Mouse (Mus musculus) CH12.LX (cell line): ENCODE data around the gene Rptor. TPM values are rescaled to one million over a fixed set of nuclear protein-coding genes. Genes with fewer than 3 reads are reported as not detected.

ENCODE experiments used
- DNase-seq: peaks from one replicate; pipeline ENCODE4 v3.0.0-alpha.2; 2013; ENCODE audit errors: extremely low read depth
- H3K27ac ChIP-seq: 2 replicates; pipeline ENCODE4 v1.5.1; 2012; ENCODE audit warnings: low read depth, mild to moderate bottlenecking, control low read depth, moderate library complexity; ENCODE audit not compliant: insufficient read depth
- H3K27me3 ChIP-seq: replicated peaks from 2 replicates; pipeline ENCODE3; 2012; ENCODE audit warnings: inconsistent platforms
- H3K36me3 ChIP-seq, 2 experiments: replicated peaks in 1 of 2; 2 replicates each; pipeline versions ENCODE3 to v1.6.1; 2012; ENCODE audit warnings: inconsistent platforms in 1 of 2, low read length in 1 of 2, mild to moderate bottlenecking in 1 of 2, mixed read lengths in 1 of 2, moderate library complexity in 1 of 2; ENCODE audit not compliant: control insufficient read depth in 1 of 2, insufficient read depth in 1 of 2
- H3K4me1 ChIP-seq, 2 experiments: 2 replicates each; pipeline ENCODE4 v1.6.1; 2012; ENCODE audit warnings: inconsistent platforms in 1 of 2, moderate library complexity in 1 of 2; ENCODE audit not compliant: insufficient read depth in 2 of 2, control insufficient read depth in 1 of 2
- H3K4me2 ChIP-seq: 2 replicates; pipeline ENCODE4 v1.6.1; 2012; ENCODE audit warnings: low read depth, mild to moderate bottlenecking, control low read depth; ENCODE audit not compliant: poor library complexity, insufficient read depth, severe bottlenecking
- H3K4me3 ChIP-seq, 3 experiments: fragments of 150-350 bp in 1 of 3; sonication (generic) in 1 of 3; replicated peaks in 1 of 3; 2 replicates each; pipeline versions ENCODE3 to v1.5.1; 2011 to 2012; ENCODE audit warnings: low read depth in 2 of 3, low read length in 2 of 3, mild to moderate bottlenecking in 2 of 3, moderate library complexity in 2 of 3, control low read depth in 1 of 3, improper control_type of control experiment in 1 of 3, inconsistent platforms in 1 of 3, mixed read lengths in 1 of 3; ENCODE audit not compliant: poor library complexity in 1 of 3
- H3K79me2 ChIP-seq: replicated peaks from 2 replicates; pipeline ENCODE4 v1.6.1; 2012; ENCODE audit warnings: mild to moderate bottlenecking, moderate library complexity; ENCODE audit not compliant: control insufficient read depth, poor library complexity, insufficient read depth, severe bottlenecking; ENCODE audit errors: extremely low read depth
- H3K9ac ChIP-seq: 2 replicates; pipeline ENCODE4 v1.6.1; 2012; ENCODE audit warnings: low read depth, mild to moderate bottlenecking, control low read depth, moderate library complexity; ENCODE audit not compliant: insufficient read depth
- H3K9me3 ChIP-seq: replicated peaks from 2 replicates; pipeline ENCODE3; 2012; ENCODE audit warnings: low read length, inconsistent platforms, mixed read lengths
- BHLHE40 ChIP-seq: IDR thresholded peaks from 2 replicates; pipeline ENCODE4 v1.6.1; 2011; ENCODE audit warnings: mild to moderate bottlenecking, low read depth, low read length, improper control_type of control experiment
- CHD1 ChIP-seq: IDR thresholded peaks from 2 replicates; pipeline ENCODE4 v1.6.1; 2012; ENCODE audit warnings: low read depth, low read length, improper control_type of control experiment, inconsistent platforms
- E2F4 ChIP-seq: IDR thresholded peaks from 2 replicates; pipeline ENCODE4 v1.6.1; 2011; ENCODE audit warnings: low read depth, low read length, improper control_type of control experiment; ENCODE audit not compliant: insufficient replicate concordance
- ELF1 ChIP-seq: IDR thresholded peaks from 2 replicates; pipeline ENCODE4 v1.6.1; 2014; ENCODE audit warnings: low read depth, mild to moderate bottlenecking, inconsistent platforms, low read length, improper control_type of control experiment
- EP300 ChIP-seq: IDR thresholded peaks from 2 replicates; pipeline ENCODE4 v1.6.1; 2011; ENCODE audit warnings: low read length, improper control_type of control experiment
- ETS1 ChIP-seq: conservative IDR thresholded peaks from 2 replicates; pipeline ENCODE4 v1.6.1; 2012; ENCODE audit warnings: low read depth, mild to moderate bottlenecking, inconsistent platforms, low read length, improper control_type of control experiment, moderate library complexity
- HCFC1 ChIP-seq: IDR thresholded peaks from 2 replicates; pipeline ENCODE4 v1.6.1; 2012; ENCODE audit warnings: low read depth, mild to moderate bottlenecking, inconsistent platforms, low read length, improper control_type of control experiment
- IRF4 ChIP-seq: IDR thresholded peaks from 2 replicates; pipeline ENCODE4 v1.6.1; 2014; ENCODE audit warnings: low read depth, mild to moderate bottlenecking, inconsistent platforms, low read length, improper control_type of control experiment
- JUN ChIP-seq: IDR thresholded peaks from 2 replicates; pipeline ENCODE4 v1.6.1; 2011; ENCODE audit warnings: low read depth, mild to moderate bottlenecking, low read length, improper control_type of control experiment, moderate library complexity; ENCODE audit not compliant: insufficient read depth
- JUND ChIP-seq: conservative IDR thresholded peaks from 2 replicates; pipeline ENCODE4 v1.6.1; 2011; ENCODE audit warnings: low read depth, low read length, improper control_type of control experiment
- MAFK ChIP-seq: IDR thresholded peaks from 2 replicates; pipeline ENCODE4 v1.6.1; 2011; ENCODE audit warnings: low read length, improper control_type of control experiment; ENCODE audit not compliant: insufficient replicate concordance
- MAX ChIP-seq: IDR thresholded peaks from 2 replicates; pipeline ENCODE4 v1.6.1; 2011; ENCODE audit warnings: low read length, improper control_type of control experiment
- MAZ ChIP-seq: IDR thresholded peaks from 2 replicates; pipeline ENCODE4 v1.6.1; 2012; ENCODE audit warnings: low read depth, mild to moderate bottlenecking, inconsistent platforms, low read length, improper control_type of control experiment, moderate library complexity
- MEF2A ChIP-seq: IDR thresholded peaks from 2 replicates; pipeline ENCODE4 v1.6.1; 2014; ENCODE audit warnings: low read depth, mild to moderate bottlenecking, inconsistent platforms, low read length, improper control_type of control experiment, borderline replicate concordance
- MXI1 ChIP-seq: IDR thresholded peaks from 2 replicates; pipeline ENCODE4 v1.6.1; 2011; ENCODE audit warnings: mild to moderate bottlenecking, low read depth, low read length, improper control_type of control experiment
- MYC ChIP-seq: IDR thresholded peaks from 2 replicates; pipeline ENCODE4 v1.6.1; 2011; ENCODE audit warnings: low read depth, mild to moderate bottlenecking, improper control_type of control experiment, low read length
- NELFE ChIP-seq: IDR thresholded peaks from 2 replicates; pipeline ENCODE4 v1.6.1; 2011; ENCODE audit warnings: low read depth, low read length, improper control_type of control experiment
- NRF1 ChIP-seq: IDR thresholded peaks from 2 replicates; pipeline ENCODE4 v1.6.1; 2014; ENCODE audit warnings: low read depth, mild to moderate bottlenecking, inconsistent platforms, low read length, improper control_type of control experiment, moderate library complexity
- POLR2A ChIP-seq: IDR thresholded peaks from 2 replicates; pipeline ENCODE4 v1.6.1; 2011; ENCODE audit warnings: low read depth, mild to moderate bottlenecking, improper control_type of control experiment, low read length
- RAD21 ChIP-seq: IDR thresholded peaks from 2 replicates; pipeline ENCODE4 v1.6.1; 2011; ENCODE audit warnings: low read depth, mild to moderate bottlenecking, low read length, improper control_type of control experiment, moderate library complexity
- RCOR1 ChIP-seq: conservative IDR thresholded peaks from 2 replicates; pipeline ENCODE4 v1.6.1; 2012; ENCODE audit warnings: low read depth, mild to moderate bottlenecking, inconsistent platforms, low read length, improper control_type of control experiment
- SIN3A ChIP-seq: IDR thresholded peaks from 2 replicates; pipeline ENCODE4 v1.6.1; 2012; ENCODE audit warnings: low read length, improper control_type of control experiment, inconsistent platforms
- SMC3 ChIP-seq: IDR thresholded peaks from 2 replicates; pipeline ENCODE4 v1.6.1; 2011; ENCODE audit warnings: low read depth, low read length, improper control_type of control experiment
- TBP ChIP-seq: conservative IDR thresholded peaks from 2 replicates; pipeline ENCODE4 v1.6.1; 2011; ENCODE audit warnings: low read depth, low read length, improper control_type of control experiment
- TCF12 ChIP-seq: IDR thresholded peaks from 2 replicates; pipeline ENCODE4 v1.6.1; 2014; ENCODE audit warnings: low read depth, mild to moderate bottlenecking, inconsistent platforms, low read length, improper control_type of control experiment
- UBTF ChIP-seq: IDR thresholded peaks from 2 replicates; pipeline ENCODE4 v1.6.1; 2012; ENCODE audit warnings: low read depth, mild to moderate bottlenecking, inconsistent platforms, low read length, improper control_type of control experiment, moderate library complexity
- USF1 ChIP-seq: IDR thresholded peaks from 2 replicates; pipeline ENCODE4 v1.6.1; 2014; ENCODE audit warnings: low read depth, mild to moderate bottlenecking, inconsistent platforms, low read length, improper control_type of control experiment
- USF2 ChIP-seq: conservative IDR thresholded peaks from 2 replicates; pipeline ENCODE4 v1.6.1; 2011; ENCODE audit warnings: low read depth, low read length, improper control_type of control experiment
- ZMIZ1 ChIP-seq: IDR thresholded peaks from 2 replicates; pipeline ENCODE4 v1.6.1; 2012; ENCODE audit warnings: low read depth, mild to moderate bottlenecking, inconsistent platforms, low read length, improper control_type of control experiment
- ZNF384 ChIP-seq: IDR thresholded peaks from 2 replicates; pipeline ENCODE4 v1.6.1; 2012; ENCODE audit warnings: low read depth, low read length, improper control_type of control experiment, inconsistent platforms
- dilution Hi-C: fragments of 300-500 bp; cut with MboI; formaldehyde crosslinking; loops from 2 replicates; pipeline ENCODE4 v1.14.3; 2020; ENCODE audit warnings: low sequenced_read_pairs; ENCODE audit not compliant: extremely low pct_unique_long_range_greater_than_20kb, extremely low pct_ligation_motif_present
- in situ Hi-C: fragments of 300-500 bp; cut with MboI; formaldehyde crosslinking; loops from 3 replicates; pipeline ENCODE4 v1.14.3; 2019; ENCODE audit warnings: low sequenced_read_pairs, low pct_ligation_motif_present, low pct_unique_long_range_greater_than_20kb, mixed read lengths
- polyA plus RNA-seq: library from polyadenylated mRNA; unstranded; fragments of >175 nt; gene quantifications from 2 replicates; pipeline ENCODE4 v1.2.1, GENCODE M21; 2012; ENCODE audit warnings: low read depth; ENCODE audit not compliant: insufficient read length
- total RNA-seq, 2 experiments: library from RNA; depleted of rRNA; stranded (reverse); fragments of 300-350 nt in 1 of 2; fragments of >200 nt in 1 of 2; gene quantifications; 2 replicates each; pipeline ENCODE4 v1.2.3; 2012 to 2014

Gene Rptor
- total and polyA plus RNA-seq, 3 experiments = 10.3 to 33.1 (median 26.7) TPM

DNA sequence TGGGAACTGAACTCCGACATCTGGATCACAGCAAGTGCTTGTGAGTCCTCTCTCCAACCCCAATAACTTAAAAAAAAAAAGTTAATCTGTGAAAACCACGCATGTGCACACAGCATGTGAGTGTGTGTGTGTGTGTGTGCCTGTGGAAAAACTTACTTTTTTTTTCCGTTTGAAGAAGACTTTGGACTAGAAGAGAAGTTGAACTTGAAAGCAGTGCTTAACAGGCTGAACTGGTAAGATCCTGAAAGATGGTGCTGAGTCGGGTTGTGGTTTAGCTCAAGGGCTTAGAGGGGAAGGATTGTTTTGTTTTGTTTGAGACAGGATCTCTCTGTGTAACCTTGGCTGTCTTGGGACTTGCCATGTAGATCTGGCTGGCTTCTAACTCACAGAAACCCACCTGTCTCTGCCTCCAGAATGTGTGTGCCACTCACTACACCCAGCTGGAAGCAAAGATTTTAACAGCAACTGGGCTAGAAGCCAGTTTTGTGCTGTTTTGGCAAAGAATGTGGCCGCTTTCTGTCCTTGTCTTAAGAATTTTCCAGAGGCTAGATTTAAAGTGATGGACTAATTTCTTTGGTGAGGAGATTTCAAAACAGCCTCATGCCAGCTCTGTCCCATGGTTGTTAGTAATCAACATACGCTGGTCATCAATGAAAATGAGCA lies 327.0 kb downstream of the Rptor start:
- in situ Hi-C loops = no loop called here
- no peaks in the 10 kb centered on the region for H3K36me3 ChIP-seq
- peak; percentile 55 for DNase-seq
- peak; percentile 64 for TF ChIP-seq SIN3A
- 0 out of 2 replicates have a peak, but pooled peaks have one; percentile 67 for TF ChIP-seq RCOR1
- TF ChIP-seq NRF1 = peak; percentile 64
- TF ChIP-seq CHD1 = peak; percentile 40; the same call in 1 of the 2 replicates
- TF ChIP-seq TCF12 = peak; percentile 49
- no peak for TF ChIP-seq ZMIZ1
- TF ChIP-seq MAFK = peak; percentile 69
- 0 out of 2 replicates have a peak, but pooled peaks have one; percentile 56 for TF ChIP-seq MEF2A
- no peak for TF ChIP-seq ELF1
- TF ChIP-seq IRF4 = no peak
- TF ChIP-seq SMC3 = no peak
- peak; percentile 45; the same call in 1 of the 2 replicates for TF ChIP-seq E2F4
- no peak for TF ChIP-seq HCFC1
- TF ChIP-seq MAZ = peak; percentile 54; the same call in 1 of the 2 replicates
- peak; percentile 85 for TF ChIP-seq ETS1
- TF ChIP-seq NELFE = no peak
- TF ChIP-seq BHLHE40 = peak; percentile 97
- peak; percentile 48; the same call in 1 of the 2 replicates for TF ChIP-seq MXI1
- TF ChIP-seq USF2 = no peak
- TF ChIP-seq MAX = peak; percentile 75
- no peak for TF ChIP-seq UBTF
- TF ChIP-seq USF1 = no peak
- TF ChIP-seq JUN = peak; percentile 99
- peak; percentile 96 for TF ChIP-seq EP300
- TF ChIP-seq MYC = peak; percentile 95
- no peak for TF ChIP-seq TBP
- TF ChIP-seq JUND = peak; percentile 96
- TF ChIP-seq POLR2A = no peak
- no peak for TF ChIP-seq RAD21
- TF ChIP-seq ZNF384 = peak; percentile 94
- no peaks in the 10 kb centered on the region for H3K79me2 ChIP-seq
- dilution Hi-C loops = no loop called here
- no peak overlapping the region for H3K27ac ChIP-seq
- no peak overlapping the region for H3K9ac ChIP-seq
- H3K9me3 ChIP-seq = peaks cover 8% of the 10 kb centered on the region
- H3K4me3 ChIP-seq = no peak overlapping the region
- no peak overlapping the region for H3K4me2 ChIP-seq
- H3K27me3 ChIP-seq = no peaks in the 10 kb centered on the region
- H3K4me1 ChIP-seq = peaks cover 25 to 64% of the 10 kb centered on the region in 2 experiments
